Mouse (Mus musculus): ENCODE data around the gene Cacna2d4.

- TF ChIP-seq GATA1 (IDR thresholded peaks at IDR 0.05; ENCODE audit: borderline replicate concordance, low read length) (no peak), CTCF (IDR thresholded peaks at IDR 0.05; ENCODE audit: low read depth, low read length) (no peak), TAL1 (conservative IDR thresholded peaks at IDR 0.05; ENCODE audit: low read depth, low read length) (no peak)
These were observed 149.3 kb downstream of the Cacna2d4 start for GRCm38 (mm10) chr6:119385668-119386067.

All from G1E (cell line).